Mouse (Mus musculus) olfactory bulb, adult 2 months (tissue): ENCODE measurements around the gene Myo1c.

Experiments used
- CTCF ChIP-seq: fragments of 200-500 bp; IDR thresholded peaks from 2 replicates; pipeline ENCODE4 v1.5.1; 2012; ENCODE audit warnings: low read depth, mild to moderate bottlenecking, low read length, moderate library complexity; ENCODE audit not compliant: insufficient read depth
- POLR2A ChIP-seq: fragments of 200-500 bp; IDR thresholded peaks from 2 replicates; pipeline ENCODE4 v1.6.1; 2012; ENCODE audit warnings: mild to moderate bottlenecking, low read depth, low read length, moderate library complexity; ENCODE audit not compliant: insufficient read depth

DNA sequence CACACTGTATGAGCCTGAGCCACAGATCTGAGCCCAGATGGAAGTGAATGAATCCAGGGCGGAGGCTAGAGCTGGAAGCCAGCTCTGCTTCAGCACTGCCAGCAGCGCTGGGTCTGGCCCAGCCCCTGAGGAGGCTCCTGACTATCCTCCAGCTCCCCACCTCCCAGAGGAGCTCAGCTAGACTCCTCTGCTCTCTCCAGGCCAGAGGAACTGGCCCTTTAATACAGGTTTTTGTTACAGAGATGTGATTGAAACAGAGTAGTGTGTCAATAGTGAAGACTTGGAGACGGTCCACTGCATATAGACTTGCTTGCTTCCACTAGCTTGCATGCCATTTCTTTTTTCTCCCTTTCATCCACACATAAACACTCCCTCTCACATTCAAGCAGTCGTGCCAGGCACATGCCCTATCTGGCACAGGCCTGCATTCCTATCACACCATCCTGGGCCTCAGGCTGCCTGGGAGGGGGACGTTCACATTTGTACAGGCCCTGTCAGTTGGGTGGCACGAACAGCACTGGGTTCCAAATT is 2.6 kb upstream of the Myo1c start:
- TF ChIP-seq POLR2A: no peak
- TF ChIP-seq CTCF: no peak
